Mouse (Mus musculus): Measurements from ENCODE around the gene Casp6.

- TF ChIP-seq ZNF384 (IDR thresholded peaks at IDR 0.05; ENCODE audit: low read depth, low read length) = no peak
- no peak for TF ChIP-seq MAFK (IDR thresholded peaks at IDR 0.05; ENCODE audit: insufficient read depth, low read depth, low read length)
- TF ChIP-seq ZC3H11A (IDR thresholded peaks at IDR 0.05; ENCODE audit: borderline replicate concordance, low read depth, low read length) = no peak
These were observed 21.3 kb upstream of the Casp6 start for GRCm38 (mm10) chr3:129879913-129880312.
